Mouse (Mus musculus): Measurements from ENCODE around the gene Snx8.

- TF ChIP-seq CTCF (IDR thresholded peaks at IDR 0.05 in 2 of 3, conservative IDR thresholded peaks at IDR 0.05 in 1 of 3; ENCODE audit: control insufficient read depth in 1 of 3, insufficient read depth in 1 of 3, low read depth in 2 of 3, low read length in 3 of 3, poor library complexity in 1 of 3, severe bottlenecking in 1 of 3) (no peak), EP300 (IDR thresholded peaks at IDR 0.05; ENCODE audit: low read depth in 1 of 2, low read length in 2 of 2) (no peak), MYC (IDR thresholded peaks at IDR 0.05; ENCODE audit: low read depth, low read length) (no peak)
Measured at GRCm38 (mm10) chr5:140387816-140388510, 1.1 kb downstream of the Snx8 start.
